Mouse (Mus musculus): Measurements from ENCODE around the gene Hbq1b.

GRCm38 (mm10) chr11:32238093-32238860 lies 48.5 kb upstream of the Hbq1b start:
- TF ChIP-seq CTCF (IDR thresholded peaks at IDR 0.05; ENCODE audit: extremely low read depth, insufficient read depth, insufficient read length, insufficient replicate concordance) (peak; percentile 95; the same call in 1 of the 2 replicates), POLR2A (IDR thresholded peaks at IDR 0.05; ENCODE audit: low read depth, low read length) (no peak)
